Mouse (Mus musculus): Measurements from ENCODE around the gene Prkag1.

DNA sequence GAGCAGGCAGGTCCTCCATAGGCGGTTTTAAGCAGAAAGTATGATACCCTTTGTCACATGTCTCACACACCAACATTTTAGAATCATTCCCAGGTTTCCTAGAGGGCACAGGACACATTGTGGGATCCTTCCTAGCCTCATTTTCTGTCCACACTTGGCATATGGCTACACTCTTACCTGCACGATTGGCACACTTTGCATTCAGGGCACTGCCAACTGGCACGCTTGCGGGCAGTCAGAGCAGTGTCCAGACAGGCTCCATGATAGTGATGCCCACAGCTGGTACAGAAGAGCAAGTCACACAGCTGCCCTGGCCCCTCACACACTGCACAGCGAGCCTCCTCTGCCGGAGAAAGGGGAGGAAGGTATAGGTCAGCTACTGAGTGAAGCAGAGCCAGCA lies 33.6 kb upstream of the Prkag1 start:
- TF ChIP-seq GATA1 (IDR thresholded peaks at IDR 0.05; ENCODE audit: borderline replicate concordance, low read length) = no peak
- TF ChIP-seq FLI1 (IDR thresholded peaks at IDR 0.05; ENCODE audit: low read length) = no peak
